Mouse (Mus musculus): ENCODE measurements around the gene Kctd21. TPM values are rescaled to one million over a fixed set of nuclear protein-coding genes. Genes with fewer than 3 reads are reported as not detected.

Gene Kctd21
- polyA plus RNA-seq, 1 experiment from 2014 or later, result 4.6 TPM

GRCm38 (mm10) chr7:97382661-97383060, 50.5 kb downstream of the Kctd21 start:
- Histone ChIP-seq H3K27me3 (ENCODE audit: control insufficient read depth, insufficient read depth, low read length) (no peaks in the 10 kb centered on the region), H3K4me1 (ENCODE audit: control insufficient read depth, insufficient read depth, low read length) (no peaks in the 10 kb centered on the region), H3K27ac (ENCODE audit: low read depth, low read length) (no peak overlapping the region), H3K36me3 (ENCODE audit: control insufficient read depth, insufficient read depth, low read length) (peaks cover 96% of the 10 kb centered on the region), H3K4me2 (replicated peaks; ENCODE audit: low read depth, low read length) (no peak overlapping the region), H3K4me3 (ENCODE audit: low read length) (no peak overlapping the region), H3K9me3 (ENCODE audit: control insufficient read depth, low read length) (no peaks in the 10 kb centered on the region), H3K9ac (ENCODE audit: low read depth, low read length) (no peak overlapping the region)
- WGBS, result 96% methylated on average over 8 of the region's 8 CpGs
- ATAC-seq (ENCODE audit: low FRiP score, low TSS enrichment), result no peak

- H3K36me3 ChIP-seq (ENCODE audit: control insufficient read depth, insufficient read depth, low read length), result peaks cover 96% of the 10 kb centered on the region
- H3K9me3 ChIP-seq (ENCODE audit: control insufficient read depth, low read length), result no peaks in the 10 kb centered on the region
- WGBS, result 75% methylated on average over 10 of the region's 10 CpGs
- no peak overlapping the region for H3K4me3 ChIP-seq (ENCODE audit: low read length)
- no peak overlapping the region for H3K27ac ChIP-seq (ENCODE audit: low read depth, low read length)
- no peak overlapping the region for H3K9ac ChIP-seq (ENCODE audit: low read depth, low read length)
- no peaks in the 10 kb centered on the region for H3K27me3 ChIP-seq (ENCODE audit: control insufficient read depth, insufficient read depth, low read length)
- H3K4me2 ChIP-seq (replicated peaks; ENCODE audit: low read depth, low read length), result no peak overlapping the region
- ATAC-seq (ENCODE audit: low FRiP score, low TSS enrichment), result no peak
- H3K4me1 ChIP-seq (ENCODE audit: control insufficient read depth, insufficient read depth, low read length), result no peaks in the 10 kb centered on the region
These were observed 51.5 kb downstream of the Kctd21 start for GRCm38 (mm10) chr7:97383496-97384132.

- no peak overlapping the region for H3K4me3 ChIP-seq (ENCODE audit: low read length)
- H3K4me1 ChIP-seq (ENCODE audit: control insufficient read depth, insufficient read depth, low read length), result no peaks in the 10 kb centered on the region
- 92% methylated on average over 7 of the region's 7 CpGs for WGBS
- no peak overlapping the region for H3K4me2 ChIP-seq (replicated peaks; ENCODE audit: low read depth, low read length)
- H3K9ac ChIP-seq (ENCODE audit: low read depth, low read length), result no peak overlapping the region
- no peak for ATAC-seq (ENCODE audit: low FRiP score, low TSS enrichment)
- no peaks in the 10 kb centered on the region for H3K27me3 ChIP-seq (ENCODE audit: control insufficient read depth, insufficient read depth, low read length)
- peaks cover 95% of the 10 kb centered on the region for H3K36me3 ChIP-seq (ENCODE audit: control insufficient read depth, insufficient read depth, low read length)
- no peaks in the 10 kb centered on the region for H3K9me3 ChIP-seq (ENCODE audit: control insufficient read depth, low read length)
- H3K27ac ChIP-seq (ENCODE audit: low read depth, low read length), result no peak overlapping the region
These were observed 54.1 kb downstream of the Kctd21 start for GRCm38 (mm10) chr7:97386106-97386805.

- H3K9ac ChIP-seq (ENCODE audit: low read depth, low read length), result no peak overlapping the region
- 92% methylated on average over 5 of the region's 5 CpGs for WGBS
- H3K4me2 ChIP-seq (replicated peaks; ENCODE audit: low read depth, low read length), result no peak overlapping the region
- H3K36me3 ChIP-seq (ENCODE audit: control insufficient read depth, insufficient read depth, low read length), result peaks cover 95% of the 10 kb centered on the region
- H3K4me3 ChIP-seq (ENCODE audit: low read length), result no peak overlapping the region
- ATAC-seq (ENCODE audit: low FRiP score, low TSS enrichment), result no peak
- H3K4me1 ChIP-seq (ENCODE audit: control insufficient read depth, insufficient read depth, low read length), result no peaks in the 10 kb centered on the region
- no peak overlapping the region for H3K27ac ChIP-seq (ENCODE audit: low read depth, low read length)
- no peaks in the 10 kb centered on the region for H3K27me3 ChIP-seq (ENCODE audit: control insufficient read depth, insufficient read depth, low read length)
- no peaks in the 10 kb centered on the region for H3K9me3 ChIP-seq (ENCODE audit: control insufficient read depth, low read length)
These were observed 54.8 kb downstream of the Kctd21 start for GRCm38 (mm10) chr7:97386806-97387370.

GRCm38 (mm10) chr7:97387561-97388147, 55.5 kb downstream of the Kctd21 start:
- Histone ChIP-seq H3K36me3 (ENCODE audit: control insufficient read depth, insufficient read depth, low read length) (peaks cover 95% of the 10 kb centered on the region), H3K27me3 (ENCODE audit: control insufficient read depth, insufficient read depth, low read length) (no peaks in the 10 kb centered on the region)

GRCm38 (mm10) chr7:97388541-97388940, 56.4 kb downstream of the Kctd21 start:
- Histone ChIP-seq H3K9ac (ENCODE audit: low read depth, low read length) (no peak overlapping the region), H3K9me3 (ENCODE audit: control insufficient read depth, low read length) (no peaks in the 10 kb centered on the region), H3K4me3 (ENCODE audit: low read length) (no peak overlapping the region), H3K27ac (ENCODE audit: low read depth, low read length) (no peak overlapping the region), H3K27me3 (ENCODE audit: control insufficient read depth, insufficient read depth, low read length) (no peaks in the 10 kb centered on the region), H3K4me2 (replicated peaks; ENCODE audit: low read depth, low read length) (no peak overlapping the region), H3K4me1 (ENCODE audit: control insufficient read depth, insufficient read depth, low read length) (no peaks in the 10 kb centered on the region), H3K36me3 (ENCODE audit: control insufficient read depth, insufficient read depth, low read length) (peaks cover 92% of the 10 kb centered on the region)
- WGBS, result 96% methylated on average over 4 of the region's 4 CpGs
- ATAC-seq (ENCODE audit: low FRiP score, low TSS enrichment), result no peak

More at GRCm38 (mm10) chr7:97387561-97388147, 55.5 kb downstream of the Kctd21 start:
- no peaks in the 10 kb centered on the region for H3K4me1 ChIP-seq (ENCODE audit: control insufficient read depth, insufficient read depth, low read length)
- H3K9ac ChIP-seq (ENCODE audit: low read depth, low read length), result no peak overlapping the region
- H3K4me2 ChIP-seq (replicated peaks; ENCODE audit: low read depth, low read length), result no peak overlapping the region
- H3K9me3 ChIP-seq (ENCODE audit: control insufficient read depth, low read length), result no peaks in the 10 kb centered on the region
- no peak for ATAC-seq (ENCODE audit: low FRiP score, low TSS enrichment)
- H3K4me3 ChIP-seq (ENCODE audit: low read length), result no peak overlapping the region
- WGBS, result 93% methylated on average over 8 of the region's 8 CpGs
- no peak overlapping the region for H3K27ac ChIP-seq (ENCODE audit: low read depth, low read length)

GRCm38 (mm10) chr7:97391293-97392078, 59.4 kb downstream of the Kctd21 start:
- WGBS, result 89% methylated on average over 13 of the region's 13 CpGs
- no peaks in the 10 kb centered on the region for H3K4me1 ChIP-seq (ENCODE audit: control insufficient read depth, insufficient read depth, low read length)
- no peak overlapping the region for H3K27ac ChIP-seq (ENCODE audit: low read depth, low read length)
- no peak for ATAC-seq (ENCODE audit: low FRiP score, low TSS enrichment)
- no peaks in the 10 kb centered on the region for H3K27me3 ChIP-seq (ENCODE audit: control insufficient read depth, insufficient read depth, low read length)
- no peaks in the 10 kb centered on the region for H3K9me3 ChIP-seq (ENCODE audit: control insufficient read depth, low read length)
- H3K4me2 ChIP-seq (replicated peaks; ENCODE audit: low read depth, low read length), result no peak overlapping the region
- no peak overlapping the region for H3K4me3 ChIP-seq (ENCODE audit: low read length)
- H3K9ac ChIP-seq (ENCODE audit: low read depth, low read length), result no peak overlapping the region
- H3K36me3 ChIP-seq (ENCODE audit: control insufficient read depth, insufficient read depth, low read length), result peaks cover 63% of the 10 kb centered on the region

GRCm38 (mm10) chr7:97392079-97392445, 59.9 kb downstream of the Kctd21 start:
- Histone ChIP-seq H3K27ac (ENCODE audit: low read depth, low read length) (no peak overlapping the region), H3K9me3 (ENCODE audit: control insufficient read depth, low read length) (no peaks in the 10 kb centered on the region)
- no peak for ATAC-seq (ENCODE audit: low FRiP score, low TSS enrichment)

More at GRCm38 (mm10) chr7:97392079-97392445, 59.9 kb downstream of the Kctd21 start:
- no peaks in the 10 kb centered on the region for H3K4me1 ChIP-seq (ENCODE audit: control insufficient read depth, insufficient read depth, low read length)
- H3K4me3 ChIP-seq (ENCODE audit: low read length), result no peak overlapping the region
- no peak overlapping the region for H3K4me2 ChIP-seq (replicated peaks; ENCODE audit: low read depth, low read length)
- no peaks in the 10 kb centered on the region for H3K27me3 ChIP-seq (ENCODE audit: control insufficient read depth, insufficient read depth, low read length)
- 88% methylated on average over 6 of the region's 6 CpGs for WGBS
- H3K9ac ChIP-seq (ENCODE audit: low read depth, low read length), result no peak overlapping the region
- H3K36me3 ChIP-seq (ENCODE audit: control insufficient read depth, insufficient read depth, low read length), result peaks cover 57% of the 10 kb centered on the region

All from kidney, embryonic 14.5 days (tissue).